Mouse (Mus musculus) lung, adult 2 months (tissue): Measurements from ENCODE around the gene Mrpl4. TPM values are rescaled to one million over a fixed set of nuclear protein-coding genes. Genes with fewer than 3 reads are reported as not detected.

Experiments
- DNase-seq: peaks from one replicate; pipeline ENCODE4 v3.0.0; 2022
- H3K4me1 ChIP-seq: fragments of 200-500 bp; 2 replicates; pipeline ENCODE4 v1.6.1; 2011; ENCODE audit warnings: low read length; ENCODE audit not compliant: control insufficient read depth, insufficient read depth
- H3K4me3 ChIP-seq: fragments of 200-500 bp; replicated peaks from 2 replicates; pipeline ENCODE3; 2011; ENCODE audit warnings: low read depth, mild to moderate bottlenecking, control low read depth, low read length; ENCODE audit errors: extremely low read depth
- CTCF ChIP-seq: fragments of 200-500 bp; IDR thresholded peaks from 2 replicates; pipeline ENCODE4 v1.5.1; 2011; ENCODE audit warnings: mild to moderate bottlenecking, low read length, control low read depth; ENCODE audit not compliant: insufficient read depth
- POLR2A ChIP-seq: fragments of 200-500 bp; IDR thresholded peaks from 2 replicates; pipeline ENCODE4 v1.6.1; 2011; ENCODE audit warnings: low read depth, mild to moderate bottlenecking, control low read depth, low read length, borderline replicate concordance; ENCODE audit errors: extremely low read depth
- WGBS: fragments of 180-500 bp; shearing (Covaris S2); methylation state at CpG from one replicate; pipeline ENCODE4 v1.1.7; 2018; 5-methylcytosine and 5-hydroxymethylcytosine counted together
- polyA plus RNA-seq: library from polyadenylated mRNA; depleted of rRNA; stranded (reverse); fragments of >200 nt; gene quantifications from 2 replicates; pipeline ENCODE4 v1.2.3, GENCODE M21; 2012

Mrpl4 gene
- polyA plus RNA-seq, 1 experiment, result 130 TPM

GRCm38 (mm10) chr9:21016331-21017176 is 14.0 kb downstream of the Mrpl4 start:
- Histone ChIP-seq H3K4me3 (peak overlapping the region; percentile 89), H3K4me1 (peaks cover 28% of the 10 kb centered on the region)
- TF ChIP-seq CTCF, result no peak
- 0 out of 2 replicates have a peak, but pooled peaks have one; percentile 6 for TF ChIP-seq POLR2A
- WGBS, result 5% methylated on average over 17 of the region's 17 CpGs
- DNase-seq, result peak; percentile 61

GRCm38 (mm10) chr9:21017177-21017575 is 14.6 kb downstream of the Mrpl4 start:
- 18% methylated on average over 4 of the region's 4 CpGs for WGBS
- 0 out of 2 replicates have a peak, but pooled peaks have one; percentile 6 for TF ChIP-seq POLR2A
- TF ChIP-seq CTCF, result no peak

GRCm38 (mm10) chr9:21018600-21018999 is 16.1 kb downstream of the Mrpl4 start:
- no peak overlapping the region for H3K4me3 ChIP-seq
- WGBS, result 57% methylated on average over 2 of the region's 2 CpGs
- DNase-seq, result no peak
- TF ChIP-seq POLR2A (no peak; the same call in 1 of the 2 replicates), CTCF (no peak)
- H3K4me1 ChIP-seq, result peaks cover 23% of the 10 kb centered on the region

More at GRCm38 (mm10) chr9:21017177-21017575, 14.6 kb downstream of the Mrpl4 start:
- Histone ChIP-seq H3K4me1 (peaks cover 26% of the 10 kb centered on the region), H3K4me3 (peak overlapping the region; percentile 57)
- DNase-seq, result no peak

- TF ChIP-seq POLR2A (no peak), CTCF (no peak)
- 71% methylated on average over 3 of the region's 3 CpGs for WGBS
- Histone ChIP-seq H3K4me3 (no peak overlapping the region), H3K4me1 (peaks cover 17% of the 10 kb centered on the region)
- DNase-seq, result no peak
These were observed 18.8 kb downstream of the Mrpl4 start for GRCm38 (mm10) chr9:21021363-21021762.

- Histone ChIP-seq H3K4me1 (peaks cover 14% of the 10 kb centered on the region), H3K4me3 (no peak overlapping the region)
- WGBS, result 41% methylated on average over 6 of the region's 6 CpGs
- TF ChIP-seq CTCF, result no peak
- TF ChIP-seq POLR2A, result no peak
- DNase-seq, result peak; percentile 53
These were observed 19.8 kb downstream of the Mrpl4 start for GRCm38 (mm10) chr9:21022288-21022687.

GRCm38 (mm10) chr9:21022726-21023125 is 20.2 kb downstream of the Mrpl4 start:
- TF ChIP-seq CTCF, result 0 out of 2 replicates have a peak, but pooled peaks have one; percentile 5
- TF ChIP-seq POLR2A, result no peak
- H3K4me3 ChIP-seq, result no peak overlapping the region
- DNase-seq, result no peak
- WGBS, result 78% methylated on average over 1 of the region's 1 CpGs
- peaks cover 12% of the 10 kb centered on the region for H3K4me1 ChIP-seq

- H3K4me1 ChIP-seq, result peaks cover 14% of the 10 kb centered on the region
These were observed 22.8 kb downstream of the Mrpl4 start for GRCm38 (mm10) chr9:21025258-21025810.

GRCm38 (mm10) chr9:21026849-21027248 is 24.3 kb downstream of the Mrpl4 start:
- DNase-seq, result peak; percentile 51
- 59% methylated on average over 12 of the region's 12 CpGs for WGBS

More at GRCm38 (mm10) chr9:21025258-21025810, 22.8 kb downstream of the Mrpl4 start:
- 54% methylated on average over 19 of the region's 19 CpGs for WGBS
- DNase-seq, result peak; percentile 77
- peak overlapping the region; percentile 65 for H3K4me3 ChIP-seq
- TF ChIP-seq POLR2A (peak; percentile 69; the same call in 1 of the 2 replicates), CTCF (no peak)

GRCm38 (mm10) chr9:21027774-21028290 is 25.3 kb downstream of the Mrpl4 start:
- Histone ChIP-seq H3K4me1 (peaks cover 12% of the 10 kb centered on the region), H3K4me3 (no peak overlapping the region)
- TF ChIP-seq POLR2A (no peak), CTCF (no peak)
- 61% methylated on average over 8 of the region's 8 CpGs for WGBS
- DNase-seq, result no peak

More at GRCm38 (mm10) chr9:21026849-21027248, 24.3 kb downstream of the Mrpl4 start:
- Histone ChIP-seq H3K4me3 (peak overlapping the region; percentile 22), H3K4me1 (peaks cover 8% of the 10 kb centered on the region)
- TF ChIP-seq CTCF (no peak), POLR2A (no peak)

- no peak for DNase-seq
- Histone ChIP-seq H3K4me1 (peaks cover 14% of the 10 kb centered on the region), H3K4me3 (no peak overlapping the region)
- no peak for TF ChIP-seq POLR2A
- no peak for TF ChIP-seq CTCF
- 57% methylated on average over 6 of the region's 6 CpGs for WGBS
These were observed 26.1 kb downstream of the Mrpl4 start for GRCm38 (mm10) chr9:21028560-21029110.
